Mouse (Mus musculus) neural tube, embryonic 11.5 days (tissue): ENCODE data around the gene Scn1a. TPM values are rescaled to one million over a fixed set of nuclear protein-coding genes. Genes with fewer than 3 reads are reported as not detected.

Source experiments
- ATAC-seq: fragments of 200-750 bp; cut with Nextera tagmentation; 2 replicates; pipeline ENCODE4 v1.8.0; 2017; ENCODE audit warnings: moderate number of reproducible peaks, mild to moderate bottlenecking, moderate TSS enrichment, moderate library complexity; ENCODE audit not compliant: insufficient read depth, low FRiP score, low TSS enrichment
- DNase-seq: peaks from one replicate; pipeline ENCODE4 v3.0.0-alpha.2; 2015; ENCODE audit warnings: low spot score
- H3K27ac ChIP-seq: fragments of 300-500 bp; sonication (generic); 2 replicates; pipeline ENCODE4 v1.5.1; 2014; ENCODE audit warnings: low read depth, mild to moderate bottlenecking, low read length
- H3K27me3 ChIP-seq: fragments of 300-500 bp; sonication (generic); 2 replicates; pipeline ENCODE4 v1.6.1; 2014; ENCODE audit warnings: mild to moderate bottlenecking, low read length, mixed read lengths; ENCODE audit not compliant: control insufficient read depth, insufficient read depth
- H3K36me3 ChIP-seq: fragments of 300-500 bp; sonication (generic); 2 replicates; pipeline ENCODE4 v1.6.1; 2014; ENCODE audit warnings: mild to moderate bottlenecking, low read length, moderate library complexity, mixed read lengths; ENCODE audit not compliant: control insufficient read depth, insufficient read depth
- H3K4me1 ChIP-seq: fragments of 300-500 bp; sonication (generic); 2 replicates; pipeline ENCODE4 v1.6.1; 2014; ENCODE audit warnings: low read length, mixed read lengths; ENCODE audit not compliant: control insufficient read depth, insufficient read depth
- H3K4me2 ChIP-seq: fragments of 300-500 bp; sonication (generic); 2 replicates; pipeline ENCODE4 v1.6.1; 2014; ENCODE audit warnings: low read depth, mild to moderate bottlenecking, moderate library complexity
- H3K4me3 ChIP-seq: fragments of 300-500 bp; sonication (generic); 2 replicates; pipeline ENCODE4 v1.5.1; 2014; ENCODE audit warnings: low read depth, low read length
- H3K9ac ChIP-seq: fragments of 300-500 bp; sonication (generic); 2 replicates; pipeline ENCODE4 v1.6.1; 2014; ENCODE audit warnings: mild to moderate bottlenecking, low read length
- H3K9me3 ChIP-seq: fragments of 300-500 bp; sonication (generic); 2 replicates; pipeline ENCODE4 v1.6.1; 2016; ENCODE audit warnings: low read length; ENCODE audit not compliant: control insufficient read depth
- WGBS: fragments of 180-500 bp; shearing (Covaris S2); extraction: QIAGEN DNeasy Blood & Tissue Kit; methylation state at CpG from one replicate; pipeline ENCODE4 v1.1.7; 2014; 5-methylcytosine and 5-hydroxymethylcytosine counted together
- polyA plus RNA-seq: library from polyadenylated mRNA; unstranded; fragments of >200 nt; fragmentation: Nextera tagmentation; extraction: Ambion mirVana; gene quantifications from 2 replicates; pipeline ENCODE4 v1.2.1, GENCODE M21; 2014

Gene Scn1a
- polyA plus RNA-seq, 1 experiment from 2014 or later: 2.7 TPM

DNA sequence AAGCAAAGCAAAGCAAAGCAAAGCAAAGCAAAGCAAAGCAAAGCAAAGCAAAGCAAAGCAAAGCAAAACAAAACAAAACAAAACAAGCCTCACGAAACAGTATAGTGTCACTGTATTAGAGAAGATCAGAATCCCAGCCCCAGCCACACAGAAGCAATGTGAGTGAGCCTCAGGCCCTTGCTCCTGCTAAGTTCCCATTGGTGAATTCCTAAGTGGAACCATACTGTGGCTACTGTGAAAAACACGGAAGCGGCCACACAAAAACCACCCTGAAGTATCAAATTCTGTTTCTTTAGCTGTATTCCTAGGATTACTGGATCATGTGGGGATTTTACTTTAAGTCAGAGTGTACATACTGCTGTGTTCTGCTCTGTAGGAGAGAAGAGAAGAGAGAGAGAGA lies 4.4 kb downstream of the Scn1a start:
- H3K36me3 ChIP-seq: no peaks in the 10 kb centered on the region
- H3K9ac ChIP-seq: no peak overlapping the region
- H3K27me3 ChIP-seq: no peaks in the 10 kb centered on the region
- WGBS: 52% methylated on average over 3 of the region's 3 CpGs
- H3K9me3 ChIP-seq: no peaks in the 10 kb centered on the region
- H3K4me1 ChIP-seq: peaks cover 4% of the 10 kb centered on the region; the same call in 1 of the 2 replicates
- H3K27ac ChIP-seq: no peak overlapping the region
- no peak overlapping the region for H3K4me2 ChIP-seq
- ATAC-seq (no peak), DNase-seq (no peak)
- no peak overlapping the region for H3K4me3 ChIP-seq

GRCm38 (mm10) chr2:66409740-66410290 lies 30.8 kb downstream of the Scn1a start:
- Histone ChIP-seq H3K9ac (peak overlapping the region; percentile 54; the same call in 1 of the 2 replicates), H3K36me3 (no peaks in the 10 kb centered on the region), H3K27me3 (no peaks in the 10 kb centered on the region), H3K4me2 (peak overlapping the region; percentile 62), H3K4me1 (peaks cover 3% of the 10 kb centered on the region), H3K9me3 (no peaks in the 10 kb centered on the region), H3K27ac (no peak overlapping the region), H3K4me3 (peak overlapping the region; percentile 49)
- peak; percentile 64 for ATAC-seq
- DNase-seq: peak; percentile 59
- WGBS: 2% methylated on average over 14 of the region's 14 CpGs

- no peak overlapping the region for H3K9ac ChIP-seq
- 9% methylated on average over 12 of the region's 12 CpGs for WGBS
These were observed 31.5 kb downstream of the Scn1a start for GRCm38 (mm10) chr2:66408899-66409739.

DNA sequence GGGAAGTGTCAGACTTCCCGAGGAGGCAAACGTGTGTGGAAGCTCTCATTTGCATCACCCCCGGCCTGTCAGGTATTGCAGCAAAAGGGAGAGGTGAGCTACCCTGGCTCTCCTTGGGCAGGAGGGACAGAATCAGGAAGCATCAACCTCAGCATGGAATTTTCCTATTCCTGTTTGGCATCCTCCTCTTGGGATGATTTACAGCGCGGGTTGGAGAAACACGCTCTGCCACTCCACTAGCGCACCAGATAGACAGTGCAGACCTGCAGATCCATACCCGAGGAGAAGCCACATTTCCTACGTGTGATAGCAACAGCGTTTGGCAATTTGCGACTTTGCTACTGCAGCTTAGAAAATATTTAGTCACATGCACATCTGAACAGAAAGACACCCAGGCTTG lies 32.2 kb downstream of the Scn1a start:
- no peak overlapping the region for H3K27ac ChIP-seq
- H3K27me3 ChIP-seq: no peaks in the 10 kb centered on the region
- no peak for DNase-seq
- peaks cover 3% of the 10 kb centered on the region for H3K4me1 ChIP-seq
- peak overlapping the region; percentile 49; the same call in 1 of the 2 replicates for H3K4me3 ChIP-seq
- peak overlapping the region; percentile 62 for H3K4me2 ChIP-seq
- 19% methylated on average over 11 of the region's 11 CpGs for WGBS
- no peaks in the 10 kb centered on the region for H3K9me3 ChIP-seq
- no peaks in the 10 kb centered on the region for H3K36me3 ChIP-seq
- no peak for ATAC-seq
- no peak overlapping the region for H3K9ac ChIP-seq

More at GRCm38 (mm10) chr2:66408899-66409739, 31.5 kb downstream of the Scn1a start:
- ATAC-seq (peak; percentile 42), DNase-seq (peak; percentile 40)
- peak overlapping the region; percentile 49 for H3K4me3 ChIP-seq
- peaks cover 3% of the 10 kb centered on the region for H3K4me1 ChIP-seq
- no peaks in the 10 kb centered on the region for H3K9me3 ChIP-seq
- H3K36me3 ChIP-seq: no peaks in the 10 kb centered on the region
- H3K27ac ChIP-seq: no peak overlapping the region
- H3K4me2 ChIP-seq: peak overlapping the region; percentile 62
- H3K27me3 ChIP-seq: no peaks in the 10 kb centered on the region

DNA sequence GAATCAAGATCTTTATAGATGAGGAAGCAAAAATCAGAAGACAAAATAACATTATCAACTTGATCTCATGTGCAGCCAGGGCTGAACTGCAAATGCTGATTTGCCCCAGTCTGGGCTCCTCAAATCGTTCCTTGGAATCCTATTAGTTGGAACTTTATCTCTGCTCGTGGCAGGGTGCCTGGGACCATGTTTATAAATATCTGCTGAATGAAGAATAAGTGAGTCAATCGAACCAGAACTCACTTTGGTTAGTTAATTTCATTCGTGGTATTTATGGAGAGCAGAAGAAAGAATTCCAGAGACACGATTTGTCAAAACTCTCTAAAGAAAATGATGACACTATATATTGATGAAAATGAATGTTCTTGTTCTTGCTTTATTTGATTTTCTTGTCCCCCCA lies 48.1 kb downstream of the Scn1a start:
- Histone ChIP-seq H3K9me3 (no peaks in the 10 kb centered on the region), H3K27ac (no peak overlapping the region), H3K4me1 (no peaks in the 10 kb centered on the region), H3K36me3 (no peaks in the 10 kb centered on the region), H3K27me3 (no peaks in the 10 kb centered on the region), H3K4me2 (no peak overlapping the region), H3K9ac (no peak overlapping the region), H3K4me3 (no peak overlapping the region)
- ATAC-seq: no peak
- WGBS: 90% methylated on average over 5 of the region's 5 CpGs
- DNase-seq: no peak

DNA sequence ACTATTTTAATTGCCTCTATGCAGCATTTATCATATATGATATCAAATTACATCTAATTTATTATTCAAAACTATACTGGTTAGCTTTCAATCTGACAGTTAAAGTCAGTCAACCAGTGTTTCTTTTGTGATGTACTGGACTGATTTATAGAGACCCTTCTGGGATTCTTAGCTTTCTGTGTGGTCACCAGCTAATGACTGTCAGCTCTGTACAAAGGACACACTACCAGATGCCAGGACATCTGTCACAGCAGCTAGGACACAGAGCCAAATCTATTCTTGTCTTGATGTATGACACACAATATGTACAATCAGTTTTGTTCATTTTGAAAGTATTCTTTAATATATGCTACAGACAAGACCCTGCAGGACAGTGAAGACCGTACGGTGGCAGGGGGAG lies 72.7 kb downstream of the Scn1a start:
- Histone ChIP-seq H3K27ac (no peak overlapping the region), H3K4me2 (no peak overlapping the region), H3K9ac (no peak overlapping the region), H3K27me3 (no peaks in the 10 kb centered on the region), H3K36me3 (no peaks in the 10 kb centered on the region), H3K9me3 (no peaks in the 10 kb centered on the region), H3K4me1 (no peaks in the 10 kb centered on the region), H3K4me3 (no peak overlapping the region)
- 51% methylated on average over 2 of the region's 2 CpGs for WGBS
- peak; percentile 87 for ATAC-seq
- DNase-seq: no peak

GRCm38 (mm10) chr2:66350590-66350989 lies 90.0 kb downstream of the Scn1a start:
- no peak for ATAC-seq
- 84% methylated on average over 2 of the region's 2 CpGs for WGBS
- H3K36me3 ChIP-seq: no peaks in the 10 kb centered on the region

DNA sequence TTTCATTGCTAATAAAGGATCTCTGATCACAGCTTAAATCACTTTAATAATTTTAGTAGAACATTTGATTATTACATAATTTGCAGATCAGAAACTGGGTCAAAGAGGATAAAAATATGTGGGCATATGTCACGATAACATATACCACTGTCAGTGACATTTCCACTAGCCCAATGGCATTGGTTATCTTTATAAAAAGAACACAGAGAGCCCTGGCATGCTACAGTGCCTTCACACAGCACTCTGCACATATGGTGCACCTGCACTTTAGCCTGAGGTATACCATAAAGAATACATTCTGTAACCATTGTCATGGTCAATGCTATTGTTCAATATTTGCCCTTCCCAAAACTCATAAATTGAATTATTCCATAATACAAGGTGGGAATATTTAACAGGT lies 94.0 kb downstream of the Scn1a start:
- Histone ChIP-seq H3K9ac (no peak overlapping the region), H3K27me3 (no peaks in the 10 kb centered on the region), H3K27ac (no peak overlapping the region), H3K4me3 (no peak overlapping the region), H3K4me1 (no peaks in the 10 kb centered on the region), H3K4me2 (no peak overlapping the region), H3K36me3 (no peaks in the 10 kb centered on the region), H3K9me3 (no peaks in the 10 kb centered on the region)
- ATAC-seq (no peak), DNase-seq (no peak)
- 94% methylated on average over 1 of the region's 1 CpGs for WGBS

More at GRCm38 (mm10) chr2:66350590-66350989, 90.0 kb downstream of the Scn1a start:
- DNase-seq: no peak
- H3K9me3 ChIP-seq: no peaks in the 10 kb centered on the region
- no peaks in the 10 kb centered on the region for H3K27me3 ChIP-seq
- H3K4me1 ChIP-seq: no peaks in the 10 kb centered on the region
- H3K4me3 ChIP-seq: no peak overlapping the region
- H3K9ac ChIP-seq: no peak overlapping the region
- H3K4me2 ChIP-seq: no peak overlapping the region
- H3K27ac ChIP-seq: no peak overlapping the region

DNA sequence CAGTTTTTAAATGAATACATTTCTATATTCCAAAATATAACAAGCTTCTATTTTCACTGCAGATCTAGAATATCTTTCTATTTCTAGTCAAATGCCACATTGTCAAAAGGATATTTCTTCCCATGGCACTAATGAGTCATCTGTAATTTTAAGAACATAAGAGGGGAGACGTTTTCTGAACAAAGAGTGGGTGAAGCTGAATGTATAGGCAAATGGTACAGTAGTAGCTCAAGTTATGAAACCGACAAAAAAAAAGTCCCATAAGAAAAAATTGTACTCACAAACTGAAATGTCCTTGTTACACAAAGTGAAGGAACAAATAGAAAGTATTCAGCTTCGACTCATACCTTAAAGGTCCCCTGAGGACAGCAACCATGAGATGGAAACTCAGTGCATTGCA lies 94.5 kb downstream of the Scn1a start:
- no peaks in the 10 kb centered on the region for H3K36me3 ChIP-seq
- no peaks in the 10 kb centered on the region for H3K4me1 ChIP-seq
- WGBS: 86% methylated on average over 3 of the region's 3 CpGs
- H3K4me2 ChIP-seq: no peak overlapping the region
- DNase-seq (no peak), ATAC-seq (no peak)
- no peaks in the 10 kb centered on the region for H3K27me3 ChIP-seq
- no peak overlapping the region for H3K27ac ChIP-seq
- H3K4me3 ChIP-seq: no peak overlapping the region
- no peaks in the 10 kb centered on the region for H3K9me3 ChIP-seq
- H3K9ac ChIP-seq: no peak overlapping the region
